Mouse (Mus musculus) kidney, adult 2 months (tissue): ENCODE results near the gene 2410137M14Rik. TPM values are rescaled to one million over a fixed set of nuclear protein-coding genes. Genes with fewer than 3 reads are reported as not detected.

ENCODE experiments used
- DNase-seq: peaks from one replicate; pipeline ENCODE4 v3.0.0; 2021
- H3K27ac ChIP-seq: fragments of 200-500 bp; 2 replicates; pipeline ENCODE4 v1.5.1; 2012; ENCODE audit warnings: low read depth, low read length, control low read depth, inconsistent platforms; ENCODE audit not compliant: insufficient read depth
- H3K27me3 ChIP-seq: fragments of 200-500 bp; replicated peaks from 2 replicates; pipeline ENCODE4 v1.6.1; 2012; ENCODE audit warnings: mild to moderate bottlenecking, moderate library complexity, low read length, inconsistent platforms; ENCODE audit not compliant: control insufficient read depth, insufficient read depth
- H3K36me3 ChIP-seq: fragments of 200-500 bp; 2 replicates; pipeline ENCODE4 v1.6.1; 2012; ENCODE audit warnings: mild to moderate bottlenecking, moderate library complexity, low read length, inconsistent platforms; ENCODE audit not compliant: control insufficient read depth, insufficient read depth
- H3K4me1 ChIP-seq: fragments of 200-500 bp; 2 replicates; pipeline ENCODE4 v1.6.1; 2011; ENCODE audit warnings: low read length; ENCODE audit not compliant: control insufficient read depth, insufficient read depth
- H3K4me3 ChIP-seq: fragments of 200-500 bp; 2 replicates; pipeline ENCODE4 v1.5.1; 2011; ENCODE audit warnings: mild to moderate bottlenecking, low read depth, low read length, control low read depth; ENCODE audit not compliant: insufficient read depth
- CTCF ChIP-seq: fragments of 200-500 bp; conservative IDR thresholded peaks from 2 replicates; pipeline ENCODE4 v1.5.1; 2011; ENCODE audit warnings: low read depth, mild to moderate bottlenecking, control low read depth, low read length, moderate library complexity, mixed read lengths; ENCODE audit not compliant: insufficient read depth, insufficient read length
- POLR2A ChIP-seq: fragments of 200-500 bp; IDR thresholded peaks from one replicate; pipeline ENCODE4 v1.6.1; 2011; ENCODE audit warnings: low read depth, low read length, control low read depth
- WGBS: fragments of 180-500 bp; shearing (Covaris S2); methylation state at CpG from one replicate; pipeline ENCODE4 v1.1.7; 2018; 5-methylcytosine and 5-hydroxymethylcytosine counted together
- polyA plus RNA-seq: library from polyadenylated mRNA; depleted of rRNA; stranded (reverse); fragments of >200 nt; gene quantifications from 2 replicates; pipeline ENCODE4 v1.2.3, GENCODE M21; 2012

The 2410137M14Rik gene
- polyA plus RNA-seq, 1 experiment = 0.25 TPM

- no peaks in the 10 kb centered on the region for H3K27me3 ChIP-seq
- no peaks in the 10 kb centered on the region for H3K36me3 ChIP-seq
- H3K4me1 ChIP-seq = no peaks in the 10 kb centered on the region
- WGBS = 50% methylated on average over 8 of the region's 8 CpGs
- TF ChIP-seq POLR2A = no peak
- TF ChIP-seq CTCF = no peak
- no peak overlapping the region for H3K4me3 ChIP-seq
- no peak overlapping the region for H3K27ac ChIP-seq
- no peak for DNase-seq
Measured at GRCm38 (mm10) chr17:36973271-36973787, 7.7 kb downstream of the 2410137M14Rik start.

DNA sequence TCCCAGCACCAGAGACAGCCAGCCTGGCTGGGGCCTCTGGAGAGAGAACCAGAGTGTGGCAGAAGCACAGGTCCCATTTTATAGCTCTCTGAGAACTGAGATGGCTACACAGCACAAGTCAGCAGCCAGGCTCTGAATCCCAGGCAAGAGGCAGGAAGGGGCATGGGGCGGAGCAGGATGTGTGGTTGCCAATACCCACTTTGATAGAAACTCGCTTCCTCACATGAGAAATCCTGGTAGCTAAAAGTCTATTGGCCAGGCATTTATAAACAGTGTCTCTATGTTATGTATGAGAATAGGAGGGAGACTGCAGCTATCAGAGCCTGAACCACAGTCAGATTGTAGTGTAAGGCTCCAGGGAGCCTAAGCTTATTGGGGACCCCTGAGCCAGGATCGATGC lies 8.2 kb downstream of the 2410137M14Rik start:
- TF ChIP-seq CTCF (no peak), POLR2A (no peak)
- Histone ChIP-seq H3K36me3 (no peaks in the 10 kb centered on the region), H3K4me1 (no peaks in the 10 kb centered on the region), H3K27me3 (no peaks in the 10 kb centered on the region), H3K4me3 (no peak overlapping the region), H3K27ac (no peak overlapping the region)
- DNase-seq = no peak
- WGBS = 73% methylated on average over 3 of the region's 3 CpGs

GRCm38 (mm10) chr17:36971172-36971850 lies 9.7 kb downstream of the 2410137M14Rik start:
- no peak for DNase-seq
- Histone ChIP-seq H3K27me3 (no peaks in the 10 kb centered on the region), H3K27ac (no peak overlapping the region), H3K4me1 (no peaks in the 10 kb centered on the region), H3K36me3 (no peaks in the 10 kb centered on the region), H3K4me3 (no peak overlapping the region)
- TF ChIP-seq POLR2A (no peak), CTCF (no peak)
- 90% methylated on average over 6 of the region's 6 CpGs for WGBS

DNA sequence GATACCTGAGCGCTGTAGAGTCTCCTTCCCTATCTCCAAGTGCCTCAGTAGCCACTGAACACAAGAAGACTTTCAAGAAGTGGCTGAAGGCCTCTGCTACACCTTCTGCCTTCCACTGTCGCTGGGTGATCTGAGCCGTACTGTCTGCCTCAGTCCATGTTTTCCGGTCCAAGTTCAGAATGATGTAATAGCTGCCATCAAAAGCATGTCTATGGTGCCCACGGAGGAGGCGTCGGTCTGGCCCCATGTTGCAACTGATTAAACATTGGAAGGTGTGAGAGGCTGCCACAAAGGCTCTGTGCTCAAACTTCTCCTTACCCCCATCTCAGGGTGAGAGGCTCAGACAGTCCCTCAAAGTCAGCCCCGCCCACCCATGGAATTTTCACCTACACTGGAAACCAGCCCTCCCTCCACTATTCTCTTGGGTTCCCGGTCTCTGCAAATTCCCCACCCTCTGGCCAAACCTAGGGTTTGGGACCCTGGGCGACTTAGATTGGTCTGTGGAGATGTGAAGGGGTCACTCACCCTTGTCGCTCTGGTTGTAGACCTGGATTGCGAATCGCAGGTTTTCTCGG lies 10.6 kb downstream of the 2410137M14Rik start:
- H3K4me3 ChIP-seq = no peak overlapping the region
- no peaks in the 10 kb centered on the region for H3K4me1 ChIP-seq
- TF ChIP-seq POLR2A (no peak), CTCF (no peak)
- no peak for DNase-seq
- H3K36me3 ChIP-seq = no peaks in the 10 kb centered on the region
- H3K27me3 ChIP-seq = no peaks in the 10 kb centered on the region
- no peak overlapping the region for H3K27ac ChIP-seq
- 89% methylated on average over 14 of the region's 14 CpGs for WGBS

DNA sequence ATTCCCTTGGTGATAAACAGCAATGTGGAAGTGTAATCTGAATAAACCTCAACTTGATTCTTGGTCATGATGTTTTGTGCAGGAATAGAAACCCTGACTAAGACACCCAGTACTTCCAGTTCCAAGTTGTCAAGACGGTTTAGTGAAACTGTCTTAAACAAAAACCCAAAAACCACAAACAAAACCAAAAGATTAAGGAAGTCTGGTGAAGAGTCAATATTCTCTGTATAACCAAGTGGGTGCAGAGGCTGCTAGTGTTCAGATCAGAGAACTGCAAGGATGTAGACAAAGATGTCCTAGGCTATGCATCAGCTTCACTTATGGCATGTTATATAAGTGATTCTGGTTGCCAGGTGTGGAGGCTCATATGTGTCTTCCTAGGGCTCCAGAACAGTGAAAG lies 14.2 kb downstream of the 2410137M14Rik start:
- no peaks in the 10 kb centered on the region for H3K27me3 ChIP-seq
- no peak overlapping the region for H3K4me3 ChIP-seq
- no peaks in the 10 kb centered on the region; the same call in 1 of the 2 replicates for H3K36me3 ChIP-seq
- TF ChIP-seq POLR2A (no peak), CTCF (no peak)
- H3K4me1 ChIP-seq = no peaks in the 10 kb centered on the region
- no peak overlapping the region for H3K27ac ChIP-seq
- 84% methylated on average over 1 of the region's 1 CpGs for WGBS
- no peak for DNase-seq

GRCm38 (mm10) chr17:36961125-36961524 lies 19.9 kb downstream of the 2410137M14Rik start:
- no peak for DNase-seq
- Histone ChIP-seq H3K27ac (no peak overlapping the region), H3K36me3 (no peaks in the 10 kb centered on the region; the same call in 1 of the 2 replicates), H3K27me3 (no peaks in the 10 kb centered on the region), H3K4me1 (peaks cover 4% of the 10 kb centered on the region; the same call in 1 of the 2 replicates), H3K4me3 (no peak overlapping the region)
- TF ChIP-seq POLR2A = no peak
- no peak for TF ChIP-seq CTCF
- WGBS = 68% methylated on average over 1 of the region's 1 CpGs

DNA sequence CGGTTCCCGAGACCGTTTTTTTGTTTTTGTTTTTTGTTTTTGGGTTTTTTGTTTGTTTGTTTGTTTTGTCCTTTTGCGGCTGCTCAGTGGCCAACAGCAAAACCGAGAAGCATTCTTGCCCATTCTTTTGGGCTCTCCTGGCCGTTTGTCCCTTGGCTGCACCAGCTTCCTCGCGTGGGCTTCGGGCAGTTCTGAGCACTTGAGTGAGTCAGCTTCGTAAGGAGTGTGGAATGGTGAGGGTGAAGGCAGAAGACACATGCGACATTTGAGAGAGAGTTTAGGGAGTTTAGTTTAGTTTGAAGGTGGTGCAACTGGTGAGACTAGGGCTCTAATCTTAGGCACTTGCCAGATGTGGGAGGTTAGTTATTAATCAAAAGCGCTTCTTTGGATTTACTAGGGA lies 22.2 kb downstream of the 2410137M14Rik start:
- peaks cover 4% of the 10 kb centered on the region; the same call in 1 of the 2 replicates for H3K4me1 ChIP-seq
- H3K36me3 ChIP-seq = no peaks in the 10 kb centered on the region
- no peaks in the 10 kb centered on the region for H3K27me3 ChIP-seq
- DNase-seq = peak; percentile 25
- H3K4me3 ChIP-seq = peak overlapping the region; percentile 71
- 4% methylated on average over 12 of the region's 12 CpGs for WGBS
- TF ChIP-seq CTCF (no peak), POLR2A (no peak)
- H3K27ac ChIP-seq = 0 out of 2 replicates have a peak overlapping the region, but pooled peaks have one; percentile 22
